Mouse (Mus musculus): ENCODE data around the gene Uhrf1.

DNA sequence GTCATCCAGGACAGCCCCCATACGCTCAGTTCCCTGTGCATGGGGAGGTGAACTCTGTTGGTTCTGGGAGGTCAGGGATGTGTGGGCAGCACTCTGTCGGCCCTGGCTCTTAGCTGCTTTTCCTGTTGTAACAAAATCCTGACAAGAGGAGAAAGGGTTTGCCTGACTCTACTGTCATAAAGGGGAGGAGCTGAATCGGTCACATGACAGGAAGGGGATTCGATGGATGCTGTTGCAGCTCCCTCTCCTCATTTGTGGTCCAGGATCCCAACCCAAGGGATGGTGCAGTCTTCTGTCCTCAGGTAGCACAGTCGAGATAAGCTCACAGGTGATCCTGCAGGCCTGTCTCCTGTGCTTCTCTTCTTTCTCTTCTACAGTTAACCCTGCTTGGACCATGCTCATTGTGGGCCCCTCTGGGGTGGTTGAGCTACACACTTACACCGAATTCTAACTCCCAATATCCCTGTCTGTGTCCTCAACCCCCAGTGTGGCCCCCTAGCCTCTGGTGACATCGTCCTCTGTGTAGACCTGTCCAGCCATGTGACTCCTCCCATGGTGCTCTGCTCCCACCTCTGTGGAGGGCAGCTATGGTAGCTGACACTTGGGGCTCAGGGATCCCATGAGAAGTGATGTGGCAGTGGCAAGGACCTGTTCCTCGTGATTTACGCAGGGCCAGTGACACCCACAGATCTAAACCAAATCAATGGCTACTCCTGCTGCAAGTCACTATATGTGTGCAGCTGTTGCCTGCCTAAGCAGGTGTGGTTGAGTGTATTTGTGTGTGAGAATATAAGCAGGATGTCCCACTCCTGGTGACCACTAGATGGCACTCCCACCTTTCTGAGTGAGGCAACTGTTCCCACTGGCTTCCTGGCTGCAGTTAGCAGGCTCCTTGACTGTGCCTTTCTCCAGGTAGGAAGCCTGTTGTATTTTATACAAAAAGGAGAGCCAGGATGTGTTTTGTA lies 54.1 kb downstream of the Uhrf1 start:
- TF ChIP-seq TAL1 (IDR thresholded peaks at IDR 0.05; ENCODE audit: low read length) = no peak
- TF ChIP-seq POLR2A (IDR thresholded peaks at IDR 0.05; ENCODE audit: control insufficient read depth in 1 of 2, insufficient read depth in 1 of 2, low read depth in 1 of 2, low read length in 2 of 2, poor library complexity in 1 of 2) = no peak
- TF ChIP-seq GATA1 (IDR thresholded peaks at IDR 0.05; ENCODE audit: low read depth, low read length) = no peak
- no peak for TF ChIP-seq TCF12 (IDR thresholded peaks at IDR 0.05; ENCODE audit: low read depth, low read length)
- TF ChIP-seq ZKSCAN1 (IDR thresholded peaks at IDR 0.05; ENCODE audit: low read depth, low read length) = no peak
- peak; percentile 33; the same call in 1 of the 2 replicates for TF ChIP-seq MXI1 (IDR thresholded peaks at IDR 0.05; ENCODE audit: low read depth, low read length)
